Comparison of ENCODE assay signal across 13 mouse cellular contexts in the genomic region with DNA sequence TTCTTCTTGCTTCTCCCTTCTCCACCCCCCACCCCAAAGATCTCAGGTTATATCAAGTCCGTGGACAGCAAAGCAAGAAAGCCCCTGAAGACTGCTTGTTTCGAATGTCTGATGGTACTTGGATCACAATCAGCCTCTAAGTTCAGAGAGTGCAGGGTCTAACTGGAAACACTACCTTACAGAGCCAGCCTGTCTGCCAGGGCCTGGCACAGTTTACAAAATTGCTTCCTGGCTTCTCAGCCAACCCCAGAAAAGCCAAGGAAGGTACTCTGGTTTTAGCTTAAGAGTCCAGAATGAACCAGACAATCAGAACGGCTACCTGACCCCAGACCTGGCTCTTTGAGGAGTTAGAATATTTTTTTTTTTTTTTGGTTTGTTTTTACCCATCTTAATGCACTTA.
DNase-seq lines count a peak whose midpoint lies in the region; ATAC-seq and TF ChIP-seq lines count a peak whose summit lies in the region.
"Had no signal": no experiment of that assay in that cellular context is flagged by ENCODE, and none has a peak within 500 bp of the region (broad histone marks: within the 10 kb centered on the region; RNA-seq: fewer than 3 reads in every experiment).

No protein-coding gene starts in this region.

- peak overlapping the region; percentile 76 for H3K27ac ChIP-seq in hindbrain, embryonic 10.5 days
- H3K27ac ChIP-seq in hindbrain, embryonic 14.5 days = no peak overlapping the region
- peak overlapping the region; percentile 46 for H3K27ac ChIP-seq in intestine, embryonic 16.5 days (ENCODE audit: low read length)

- no peak overlapping the region for H3K4me3 ChIP-seq in hindbrain, embryonic 10.5 days
- H3K4me3 ChIP-seq in hindbrain, embryonic 14.5 days (replicated peaks; ENCODE audit: low read length) = no peak overlapping the region
- H3K4me3 ChIP-seq in intestine, embryonic 16.5 days (ENCODE audit: low read length) = no peak overlapping the region

- peaks cover 14% of the 10 kb centered on the region for H3K36me3 ChIP-seq in hindbrain, embryonic 10.5 days
- no peaks in the 10 kb centered on the region for H3K36me3 ChIP-seq in hindbrain, embryonic 14.5 days (replicated peaks; ENCODE audit: control insufficient read depth, insufficient read depth)
- no peaks in the 10 kb centered on the region for H3K36me3 ChIP-seq in intestine, embryonic 16.5 days (ENCODE audit: control insufficient read depth, insufficient read depth, low read length)

- WGBS in hindbrain, embryonic 10.5 days = 74% methylated on average over 3 of the region's 3 CpGs
- 69% methylated on average over 3 of the region's 3 CpGs for WGBS in hindbrain, embryonic 14.5 days
- 60% methylated on average over 3 of the region's 3 CpGs for WGBS in intestine, embryonic 16.5 days

- H3K9me3 ChIP-seq in hindbrain, embryonic 10.5 days = peaks cover 7% of the 10 kb centered on the region; the same call in 1 of the 2 replicates
- no peaks in the 10 kb centered on the region for H3K9me3 ChIP-seq in hindbrain, embryonic 14.5 days (ENCODE audit: control insufficient read depth, low read length)
- no peaks in the 10 kb centered on the region for H3K9me3 ChIP-seq in intestine, embryonic 16.5 days (ENCODE audit: control insufficient read depth, low read length)

- H3K9ac ChIP-seq in hindbrain, embryonic 14.5 days = no peak overlapping the region
- H3K9ac ChIP-seq in intestine, embryonic 16.5 days (ENCODE audit: low read depth, low read length) = no peak overlapping the region

- no peak for TF ChIP-seq POLR2A in brain, embryonic 14.5 days (IDR thresholded peaks at IDR 0.05; ENCODE audit: borderline replicate concordance, extremely low read depth, insufficient read depth, insufficient read length, poor library complexity, severe bottlenecking)

- H3K4me2 ChIP-seq in hindbrain, embryonic 14.5 days (replicated peaks) = no peak overlapping the region
- no peak overlapping the region for H3K4me2 ChIP-seq in intestine, embryonic 16.5 days (ENCODE audit: low read depth, low read length)
- H3K4me2 ChIP-seq: midbrain, embryonic 11.5 days had no signal

- no peaks in the 10 kb centered on the region for H3K27me3 ChIP-seq in hindbrain, embryonic 10.5 days (ENCODE audit: insufficient read depth, poor library complexity, severe bottlenecking)
- no peaks in the 10 kb centered on the region for H3K27me3 ChIP-seq in hindbrain, embryonic 14.5 days (ENCODE audit: control insufficient read depth, insufficient read depth, low read length)
- no peaks in the 10 kb centered on the region for H3K27me3 ChIP-seq in intestine, embryonic 16.5 days (replicated peaks; ENCODE audit: control insufficient read depth, insufficient read depth, low read length)

- ATAC-seq in hindbrain, embryonic 14.5 days (ENCODE audit: low FRiP score) = no peak
- ATAC-seq in intestine, embryonic 16.5 days = no peak
- ATAC-seq: forebrain, embryonic 16.5 days had no signal

- peaks cover 55% of the 10 kb centered on the region for H3K4me1 ChIP-seq in hindbrain, embryonic 10.5 days (replicated peaks)
- H3K4me1 ChIP-seq in hindbrain, embryonic 14.5 days (replicated peaks; ENCODE audit: control insufficient read depth, insufficient read depth, low read length) = peaks cover 12% of the 10 kb centered on the region
- peaks cover 24% of the 10 kb centered on the region for H3K4me1 ChIP-seq in intestine, embryonic 16.5 days (ENCODE audit: control insufficient read depth, insufficient read depth, low read length)

- TF ChIP-seq CTCF in brain, embryonic 14.5 days (IDR thresholded peaks at IDR 0.05; ENCODE audit: borderline replicate concordance, extremely low read depth, insufficient read depth, insufficient read length) = no peak

- DNase-seq in hindbrain, embryonic 10.5 days (ENCODE audit: low spot score) = no peak
- DNase-seq in hindbrain, embryonic 14.5 days (ENCODE audit: low spot score) = no peak
- DNase-seq in brain, embryonic 14.5 days (ENCODE audit: low read depth) = peak; percentile 46
- DNase-seq in lung, postnatal 10 days = peak; percentile 30
- DNase-seq in testis, postnatal 10 days (ENCODE audit: low spot score) = no peak
- DNase-seq in layer of hippocampus, adult 9-10 months (ENCODE audit: low spot score) = no peak
- DNase-seq: adrenal gland, adult 8-10 months; cerebellum, adult 18-20 months; heart, adult 18-20 months; layer of hippocampus, adult 9-11 months had no signal

Comparison
In these comparisons a context has a peak if more than half of its experiments do, and no peak if none do; other contexts are left out.
1. DNase-seq: peak in brain, embryonic 14.5 days (single experiment) and lung, postnatal 10 days (single experiment); none in hindbrain, embryonic 10.5 days (single experiment), hindbrain, embryonic 14.5 days (single experiment), testis, postnatal 10 days (single experiment) and layer of hippocampus, adult 9-10 months (single experiment).